Mouse (Mus musculus): ENCODE measurements around the gene Sirt6. TPM values are rescaled to one million over a fixed set of nuclear protein-coding genes. Genes with fewer than 3 reads are reported as not detected.
A peak's percentile ranks its signal among the peaks of the same experiment; 100 is the strongest.

The Sirt6 gene
- polyA plus RNA-seq, 1 experiment from 2014 or later = 27.0 TPM

GRCm38 (mm10) chr10:81601396-81601905 lies 26.1 kb downstream of the Sirt6 start:
- Histone ChIP-seq H3K9ac (ENCODE audit: low read depth, low read length) (0 out of 2 replicates have a peak overlapping the region, but pooled peaks have one; percentile 14), H3K36me3 (ENCODE audit: insufficient read depth, low read length) (no peaks in the 10 kb centered on the region), H3K4me2 (ENCODE audit: low read length) (peak overlapping the region; percentile 50), H3K4me3 (replicated peaks; ENCODE audit: low read depth, low read length) (peak overlapping the region; percentile 9; the same call in 1 of the 2 replicates), H3K27me3 (ENCODE audit: insufficient read depth, low read length) (no peaks in the 10 kb centered on the region), H3K27ac (no peak overlapping the region), H3K4me1 (replicated peaks; ENCODE audit: insufficient read depth, low read length) (peaks cover 35% of the 10 kb centered on the region), H3K9me3 (replicated peaks; ENCODE audit: low read length) (no peaks in the 10 kb centered on the region)
- TF ChIP-seq CTCF (IDR thresholded peaks at IDR 0.05; ENCODE audit: low read depth) = no peak
- no peak for DNase-seq (ENCODE audit: low spot score)
- WGBS = 18% methylated on average over 7 of the region's 7 CpGs
- ATAC-seq (replicated peaks; ENCODE audit: low FRiP score, low read depth) = no peak

DNA sequence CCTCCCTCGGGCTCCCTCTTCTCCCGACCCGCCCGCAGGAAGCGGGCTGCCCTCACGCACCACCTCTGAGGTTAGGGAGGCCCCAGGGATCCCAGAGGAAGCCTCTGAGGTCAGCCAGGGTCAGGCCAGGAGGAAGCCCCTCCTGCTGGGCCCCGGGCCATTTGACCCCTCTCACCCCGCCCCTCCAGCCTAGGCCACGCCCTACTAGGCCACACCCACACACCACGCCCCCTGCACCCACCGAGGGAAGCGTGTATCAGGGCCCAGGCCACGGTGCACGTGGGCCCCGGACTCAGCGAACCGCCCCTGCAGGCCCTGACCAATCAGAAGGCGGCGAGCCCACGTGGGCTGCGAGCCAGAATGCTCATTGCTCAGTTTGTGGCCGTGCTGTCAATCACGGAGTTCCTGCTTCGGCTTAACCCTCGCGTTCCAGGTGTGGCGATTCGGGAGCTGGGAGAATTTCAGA lies 26.8 kb downstream of the Sirt6 start, which contains the start of gene Tle6:
Gene Tle6 (minus strand): TSS at position 336 of the 466 bp plus-strand sequence.
- H3K27ac ChIP-seq = peak within 1 kb of the TSS; percentile 36; the same call in 1 of the 2 replicates
- 0 out of 2 replicates have a peak within 1 kb of the TSS, but pooled peaks have one; percentile 14 for H3K9ac ChIP-seq (ENCODE audit: low read depth, low read length)
- no peak for TF ChIP-seq CTCF (IDR thresholded peaks at IDR 0.05; ENCODE audit: low read depth)
- WGBS = 1% methylated on average over 28 of the region's 28 CpGs
- H3K4me3 ChIP-seq (replicated peaks; ENCODE audit: low read depth, low read length) = peak within 1 kb of the TSS; percentile 9; the same call in 1 of the 2 replicates
- H3K27me3 ChIP-seq (ENCODE audit: insufficient read depth, low read length) = no peaks in the 10 kb centered on the region
- peaks cover 41% of the 10 kb centered on the region for H3K4me1 ChIP-seq (replicated peaks; ENCODE audit: insufficient read depth, low read length)
- DNase-seq (ENCODE audit: low spot score) (peak; percentile 95), ATAC-seq (replicated peaks; ENCODE audit: low FRiP score, low read depth) (peak; percentile 85)
- no peaks in the 10 kb centered on the region for H3K9me3 ChIP-seq (replicated peaks; ENCODE audit: low read length)
- peak within 1 kb of the TSS; percentile 50 for H3K4me2 ChIP-seq (ENCODE audit: low read length)
- no peaks in the 10 kb centered on the region for H3K36me3 ChIP-seq (ENCODE audit: insufficient read depth, low read length)

DNA sequence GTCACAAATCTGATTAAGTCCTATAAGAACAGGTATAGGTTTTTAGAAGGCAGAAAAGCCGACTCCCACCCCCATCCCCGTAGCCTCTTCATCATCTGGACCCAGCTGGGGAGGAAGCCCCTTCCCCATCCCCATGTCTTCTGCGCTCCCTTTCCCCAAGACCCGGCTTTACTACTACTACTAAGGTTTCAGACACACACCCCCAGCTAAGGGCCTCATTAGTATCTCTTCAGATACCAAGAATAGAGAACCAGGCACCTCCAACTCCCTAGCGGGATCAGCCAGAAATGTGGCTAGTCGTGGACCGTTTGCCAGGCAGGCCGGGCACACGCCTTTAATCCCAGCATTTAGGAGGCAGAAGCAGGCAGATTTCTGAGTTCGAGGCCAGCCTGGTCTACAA lies 27.5 kb downstream of the Sirt6 start:
- H3K9ac ChIP-seq (ENCODE audit: low read depth, low read length) = no peak overlapping the region
- no peaks in the 10 kb centered on the region for H3K9me3 ChIP-seq (replicated peaks; ENCODE audit: low read length)
- ATAC-seq (replicated peaks; ENCODE audit: low FRiP score, low read depth) (no peak), DNase-seq (ENCODE audit: low spot score) (no peak)
- H3K4me2 ChIP-seq (ENCODE audit: low read length) = peak overlapping the region; percentile 50; the same call in 1 of the 2 replicates
- H3K4me3 ChIP-seq (replicated peaks; ENCODE audit: low read depth, low read length) = no peak overlapping the region
- no peak for TF ChIP-seq CTCF (IDR thresholded peaks at IDR 0.05; ENCODE audit: low read depth)
- peaks cover 42% of the 10 kb centered on the region for H3K4me1 ChIP-seq (replicated peaks; ENCODE audit: insufficient read depth, low read length)
- 35% methylated on average over 10 of the region's 10 CpGs for WGBS
- no peaks in the 10 kb centered on the region for H3K27me3 ChIP-seq (ENCODE audit: insufficient read depth, low read length)
- no peaks in the 10 kb centered on the region for H3K36me3 ChIP-seq (ENCODE audit: insufficient read depth, low read length)
- H3K27ac ChIP-seq = no peak overlapping the region

DNA sequence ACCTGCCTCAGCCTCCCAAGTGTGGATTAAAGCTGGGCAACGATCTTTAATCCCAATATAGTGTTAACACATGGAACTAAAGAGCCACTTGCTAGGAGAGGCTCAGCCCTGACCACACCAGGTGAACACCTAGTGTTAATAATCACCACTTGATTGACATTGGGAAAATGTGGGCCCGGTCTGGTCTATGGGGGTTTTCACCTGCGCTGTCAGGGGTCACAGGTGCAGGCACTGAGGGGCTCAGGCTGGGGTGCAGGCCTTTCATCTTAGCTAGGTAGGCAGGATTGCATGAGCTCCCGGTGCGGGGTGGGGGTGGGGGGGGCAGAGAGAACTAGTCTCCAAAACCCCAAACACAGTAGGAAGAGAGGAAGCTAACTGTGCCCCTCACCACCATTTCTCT lies 28.0 kb downstream of the Sirt6 start:
- ATAC-seq (replicated peaks; ENCODE audit: low FRiP score, low read depth) (no peak), DNase-seq (ENCODE audit: low spot score) (no peak)
- Histone ChIP-seq H3K4me3 (replicated peaks; ENCODE audit: low read depth, low read length) (no peak overlapping the region), H3K27me3 (ENCODE audit: insufficient read depth, low read length) (no peaks in the 10 kb centered on the region), H3K4me1 (replicated peaks; ENCODE audit: insufficient read depth, low read length) (peaks cover 45% of the 10 kb centered on the region), H3K9me3 (replicated peaks; ENCODE audit: low read length) (no peaks in the 10 kb centered on the region), H3K36me3 (ENCODE audit: insufficient read depth, low read length) (no peaks in the 10 kb centered on the region), H3K27ac (no peak overlapping the region), H3K9ac (ENCODE audit: low read depth, low read length) (no peak overlapping the region), H3K4me2 (ENCODE audit: low read length) (no peak overlapping the region)
- TF ChIP-seq CTCF (IDR thresholded peaks at IDR 0.05; ENCODE audit: low read depth) = no peak
- 76% methylated on average over 5 of the region's 5 CpGs for WGBS

DNA sequence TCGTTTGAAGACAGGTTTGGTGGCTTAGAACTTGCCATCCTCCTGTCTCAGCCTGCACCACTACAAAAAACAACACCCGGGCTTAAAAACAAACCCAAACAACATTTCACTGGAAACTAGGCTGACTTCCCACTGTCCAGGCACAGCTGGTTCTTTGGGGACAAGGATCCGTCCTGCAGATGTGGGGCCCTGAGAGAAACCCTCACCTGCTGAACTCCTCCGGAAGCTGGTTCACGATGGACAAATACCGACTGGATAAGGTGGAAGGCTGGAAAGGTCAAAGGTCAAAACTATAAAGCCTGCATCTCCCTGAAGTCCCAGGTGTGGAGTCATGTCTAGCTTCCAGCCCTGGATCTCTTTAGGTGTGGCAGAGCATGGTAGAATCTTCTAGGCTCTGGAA lies 28.7 kb downstream of the Sirt6 start:
- Histone ChIP-seq H3K4me1 (replicated peaks; ENCODE audit: insufficient read depth, low read length) (peaks cover 45% of the 10 kb centered on the region), H3K36me3 (ENCODE audit: insufficient read depth, low read length) (no peaks in the 10 kb centered on the region), H3K9me3 (replicated peaks; ENCODE audit: low read length) (no peaks in the 10 kb centered on the region), H3K4me3 (replicated peaks; ENCODE audit: low read depth, low read length) (no peak overlapping the region), H3K27me3 (ENCODE audit: insufficient read depth, low read length) (no peaks in the 10 kb centered on the region), H3K27ac (no peak overlapping the region), H3K4me2 (ENCODE audit: low read length) (no peak overlapping the region), H3K9ac (ENCODE audit: low read depth, low read length) (no peak overlapping the region)
- DNase-seq (ENCODE audit: low spot score) = no peak
- no peak for TF ChIP-seq CTCF (IDR thresholded peaks at IDR 0.05; ENCODE audit: low read depth)
- 31% methylated on average over 6 of the region's 6 CpGs for WGBS
- ATAC-seq (replicated peaks; ENCODE audit: low FRiP score, low read depth) = no peak

DNA sequence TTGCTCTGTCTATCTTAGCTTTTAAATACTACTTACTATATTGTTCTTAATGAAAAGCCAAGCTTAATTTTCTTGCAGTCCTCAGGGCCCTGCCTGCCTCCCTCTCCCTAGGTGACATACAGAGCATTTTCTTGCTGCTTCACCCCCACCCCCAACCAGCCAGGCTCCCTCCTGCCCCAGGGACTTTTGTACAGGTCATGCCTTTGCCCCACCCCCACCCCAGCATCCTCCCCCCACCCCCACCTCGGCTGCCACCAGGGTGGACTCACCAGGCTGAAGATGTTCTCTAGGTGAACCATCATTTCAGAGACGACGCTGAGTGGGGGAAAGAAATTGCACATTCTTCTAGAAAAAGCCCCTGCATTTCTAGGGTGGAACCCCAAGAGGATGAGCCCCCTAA lies 29.3 kb downstream of the Sirt6 start:
- WGBS = 47% methylated on average over 3 of the region's 3 CpGs
- no peak for TF ChIP-seq CTCF (IDR thresholded peaks at IDR 0.05; ENCODE audit: low read depth)
- H3K4me1 ChIP-seq (replicated peaks; ENCODE audit: insufficient read depth, low read length) = peaks cover 45% of the 10 kb centered on the region
- DNase-seq (ENCODE audit: low spot score) (no peak), ATAC-seq (replicated peaks; ENCODE audit: low FRiP score, low read depth) (no peak)
- no peak overlapping the region for H3K4me3 ChIP-seq (replicated peaks; ENCODE audit: low read depth, low read length)
- H3K36me3 ChIP-seq (ENCODE audit: insufficient read depth, low read length) = no peaks in the 10 kb centered on the region
- H3K9ac ChIP-seq (ENCODE audit: low read depth, low read length) = no peak overlapping the region
- H3K4me2 ChIP-seq (ENCODE audit: low read length) = no peak overlapping the region
- no peaks in the 10 kb centered on the region for H3K9me3 ChIP-seq (replicated peaks; ENCODE audit: low read length)
- H3K27ac ChIP-seq = peak overlapping the region; percentile 66; the same call in 1 of the 2 replicates
- no peaks in the 10 kb centered on the region for H3K27me3 ChIP-seq (ENCODE audit: insufficient read depth, low read length)
